Mouse (Mus musculus): ENCODE data around the gene Med27. TPM values are rescaled to one million over a fixed set of nuclear protein-coding genes. Genes with fewer than 3 reads are reported as not detected.

The Med27 gene
- polyA plus RNA-seq, 1 experiment from 2014 or later, result 53.8 TPM

GRCm38 (mm10) chr2:29422126-29422840 lies 75.7 kb downstream of the Med27 start:
- H3K4me1 ChIP-seq, result peaks cover 43% of the 10 kb centered on the region
- H3K36me3 ChIP-seq, result no peaks in the 10 kb centered on the region
- H3K27me3 ChIP-seq (ENCODE audit: insufficient read depth, poor library complexity, severe bottlenecking), result no peaks in the 10 kb centered on the region
- WGBS, result 62% methylated on average over 10 of the region's 10 CpGs
- H3K4me3 ChIP-seq, result no peak overlapping the region
- DNase-seq (ENCODE audit: low spot score), result no peak
- H3K27ac ChIP-seq, result no peak overlapping the region
- no peaks in the 10 kb centered on the region for H3K9me3 ChIP-seq

GRCm38 (mm10) chr2:29423059-29423458 lies 76.4 kb downstream of the Med27 start:
- 69% methylated on average over 3 of the region's 3 CpGs for WGBS
- Histone ChIP-seq H3K9me3 (no peaks in the 10 kb centered on the region), H3K27ac (no peak overlapping the region), H3K4me3 (no peak overlapping the region), H3K27me3 (ENCODE audit: insufficient read depth, poor library complexity, severe bottlenecking) (no peaks in the 10 kb centered on the region), H3K4me1 (peaks cover 43% of the 10 kb centered on the region), H3K36me3 (no peaks in the 10 kb centered on the region)
- no peak for DNase-seq (ENCODE audit: low spot score)

GRCm38 (mm10) chr2:29425386-29425785 lies 78.8 kb downstream of the Med27 start:
- no peaks in the 10 kb centered on the region for H3K27me3 ChIP-seq (ENCODE audit: insufficient read depth, poor library complexity, severe bottlenecking)
- no peak for DNase-seq (ENCODE audit: low spot score)
- peaks cover 28% of the 10 kb centered on the region for H3K4me1 ChIP-seq
- H3K27ac ChIP-seq, result no peak overlapping the region
- WGBS, result 85% methylated on average over 2 of the region's 2 CpGs
- no peaks in the 10 kb centered on the region for H3K36me3 ChIP-seq
- no peak overlapping the region for H3K4me3 ChIP-seq
- no peaks in the 10 kb centered on the region for H3K9me3 ChIP-seq

GRCm38 (mm10) chr2:29426684-29427083 lies 80.1 kb downstream of the Med27 start:
- 68% methylated on average over 3 of the region's 3 CpGs for WGBS

DNA sequence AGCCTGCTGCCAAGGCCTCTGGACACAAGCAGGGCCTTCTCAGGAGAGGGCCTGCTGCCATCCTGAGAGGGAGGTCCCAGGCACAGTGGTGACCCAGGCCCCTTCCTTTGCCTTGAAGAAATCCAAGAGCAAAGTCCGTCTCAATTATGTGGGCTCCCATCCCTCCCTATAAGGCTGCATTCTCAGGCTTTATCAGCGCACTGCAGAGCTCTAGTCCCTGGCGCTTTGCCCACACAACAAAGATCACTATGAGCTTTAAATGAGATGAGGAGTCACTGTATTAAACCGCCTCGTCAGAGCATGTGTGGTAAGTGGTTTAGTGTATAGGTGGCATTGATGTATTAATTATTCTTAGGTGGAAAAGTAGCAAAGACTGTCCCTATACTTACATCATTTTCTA lies 85.9 kb downstream of the Med27 start:
- 69% methylated on average over 5 of the region's 5 CpGs for WGBS
- no peaks in the 10 kb centered on the region for H3K9me3 ChIP-seq
- no peaks in the 10 kb centered on the region for H3K27me3 ChIP-seq (ENCODE audit: insufficient read depth, poor library complexity, severe bottlenecking)
- no peak overlapping the region for H3K27ac ChIP-seq
- H3K4me3 ChIP-seq, result no peak overlapping the region
- no peaks in the 10 kb centered on the region for H3K36me3 ChIP-seq
- H3K4me1 ChIP-seq, result peaks cover 20% of the 10 kb centered on the region; the same call in 1 of the 2 replicates
- no peak for DNase-seq (ENCODE audit: low spot score)

More at GRCm38 (mm10) chr2:29426684-29427083, 80.1 kb downstream of the Med27 start:
- no peak overlapping the region for H3K27ac ChIP-seq
- no peak overlapping the region for H3K4me3 ChIP-seq
- no peaks in the 10 kb centered on the region for H3K27me3 ChIP-seq (ENCODE audit: insufficient read depth, poor library complexity, severe bottlenecking)
- H3K36me3 ChIP-seq, result no peaks in the 10 kb centered on the region
- H3K4me1 ChIP-seq, result peaks cover 26% of the 10 kb centered on the region
- no peaks in the 10 kb centered on the region for H3K9me3 ChIP-seq
- DNase-seq (ENCODE audit: low spot score), result no peak

DNA sequence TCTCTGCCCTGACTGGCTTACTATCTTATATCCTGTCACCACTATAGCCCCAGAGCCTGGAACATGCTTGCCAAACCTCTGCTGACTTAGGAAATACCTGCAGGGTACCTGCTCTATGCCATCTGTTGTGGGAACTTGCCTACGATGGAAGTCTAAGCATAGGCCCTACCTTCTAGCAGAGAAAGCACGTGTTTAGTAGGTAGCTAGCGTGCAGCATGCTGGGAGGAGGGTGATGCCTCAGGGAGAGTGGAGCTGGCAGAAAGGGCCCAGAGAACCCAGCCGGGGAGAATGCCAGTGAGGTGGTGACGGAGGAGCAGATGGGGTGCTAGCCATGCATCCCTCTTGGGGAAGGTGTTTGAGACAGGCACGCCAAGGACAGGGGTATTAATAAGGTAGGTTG lies 89.8 kb downstream of the Med27 start:
- Histone ChIP-seq H3K4me3 (no peak overlapping the region), H3K36me3 (no peaks in the 10 kb centered on the region), H3K9me3 (no peaks in the 10 kb centered on the region), H3K27ac (no peak overlapping the region), H3K4me1 (peaks cover 44% of the 10 kb centered on the region), H3K27me3 (ENCODE audit: insufficient read depth, poor library complexity, severe bottlenecking) (no peaks in the 10 kb centered on the region)
- DNase-seq (ENCODE audit: low spot score), result no peak
- WGBS, result 86% methylated on average over 6 of the region's 6 CpGs

DNA sequence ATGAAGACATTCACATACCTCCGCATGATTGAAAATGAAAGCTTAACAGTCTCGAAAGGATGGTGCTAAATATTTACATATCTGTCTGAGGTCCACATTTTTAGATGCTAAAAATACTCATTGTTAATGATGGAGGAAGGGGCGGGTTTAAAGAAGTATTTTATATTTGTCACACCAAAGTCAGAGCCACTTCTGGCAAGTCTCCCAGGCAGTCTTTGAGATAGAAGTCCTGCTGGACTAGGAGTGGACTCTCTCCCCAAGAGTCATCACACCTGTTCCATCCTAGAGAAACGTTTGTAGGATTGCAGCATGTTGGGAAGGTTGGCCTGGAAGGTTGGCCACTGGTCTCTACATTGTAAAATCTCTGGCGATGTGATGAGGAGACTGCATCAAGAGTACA lies 90.5 kb downstream of the Med27 start:
- WGBS, result 80% methylated on average over 5 of the region's 5 CpGs
- Histone ChIP-seq H3K9me3 (no peaks in the 10 kb centered on the region), H3K27me3 (ENCODE audit: insufficient read depth, poor library complexity, severe bottlenecking) (no peaks in the 10 kb centered on the region), H3K36me3 (no peaks in the 10 kb centered on the region), H3K4me3 (no peak overlapping the region), H3K27ac (no peak overlapping the region), H3K4me1 (peaks cover 40% of the 10 kb centered on the region)
- DNase-seq (ENCODE audit: low spot score), result no peak

DNA sequence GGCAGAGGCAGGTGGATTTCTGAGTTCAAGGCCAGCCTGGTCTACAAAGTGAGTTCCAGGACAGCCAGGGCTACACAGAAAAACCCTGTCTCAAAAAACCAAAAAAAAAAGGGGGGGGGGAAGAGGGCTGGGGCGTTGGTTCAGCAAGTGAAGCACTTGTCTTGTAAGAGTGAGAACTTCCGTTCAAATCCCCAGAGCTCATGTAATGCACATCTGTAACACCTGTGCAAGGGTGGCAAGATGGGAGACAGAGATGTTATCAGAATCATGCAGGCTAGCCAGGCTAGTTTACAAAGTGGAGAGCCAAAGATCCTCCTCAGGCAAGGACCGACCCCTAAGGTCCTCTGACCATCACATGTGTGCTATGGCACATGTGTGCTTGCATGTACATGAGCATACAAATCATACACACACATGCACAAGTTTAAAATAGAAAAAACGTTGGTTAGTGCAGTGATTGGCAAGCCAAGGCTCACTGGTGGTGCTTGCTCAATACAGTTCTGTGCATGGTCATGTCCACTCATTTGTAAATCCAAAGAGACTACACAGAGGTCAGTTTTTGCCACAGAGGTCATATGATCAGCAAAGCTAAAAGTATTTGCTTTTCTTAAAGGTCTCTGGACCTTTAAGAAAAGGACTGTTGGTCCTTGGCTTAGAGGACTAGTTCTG lies 91.4 kb downstream of the Med27 start:
- H3K27ac ChIP-seq, result no peak overlapping the region
- DNase-seq (ENCODE audit: low spot score), result no peak
- H3K9me3 ChIP-seq, result no peaks in the 10 kb centered on the region
- no peaks in the 10 kb centered on the region for H3K36me3 ChIP-seq
- H3K27me3 ChIP-seq (ENCODE audit: insufficient read depth, poor library complexity, severe bottlenecking), result no peaks in the 10 kb centered on the region
- WGBS, result 85% methylated on average over 4 of the region's 4 CpGs
- peaks cover 36% of the 10 kb centered on the region for H3K4me1 ChIP-seq
- H3K4me3 ChIP-seq, result no peak overlapping the region

GRCm38 (mm10) chr2:29438530-29438862 lies 91.9 kb downstream of the Med27 start:
- H3K4me3 ChIP-seq, result no peak overlapping the region
- no peaks in the 10 kb centered on the region for H3K36me3 ChIP-seq
- no peak overlapping the region for H3K27ac ChIP-seq
- H3K9me3 ChIP-seq, result no peaks in the 10 kb centered on the region
- H3K4me1 ChIP-seq, result peaks cover 39% of the 10 kb centered on the region
- H3K27me3 ChIP-seq (ENCODE audit: insufficient read depth, poor library complexity, severe bottlenecking), result no peaks in the 10 kb centered on the region
- 65% methylated on average over 5 of the region's 5 CpGs for WGBS
- no peak for DNase-seq (ENCODE audit: low spot score)

- Histone ChIP-seq H3K4me3 (no peak overlapping the region), H3K36me3 (no peaks in the 10 kb centered on the region), H3K27me3 (ENCODE audit: insufficient read depth, poor library complexity, severe bottlenecking) (no peaks in the 10 kb centered on the region), H3K27ac (no peak overlapping the region), H3K9me3 (no peaks in the 10 kb centered on the region), H3K4me1 (peaks cover 41% of the 10 kb centered on the region)
- no peak for DNase-seq (ENCODE audit: low spot score)
- WGBS, result 58% methylated on average over 1 of the region's 1 CpGs
Observed at GRCm38 (mm10) chr2:29438986-29439385, 92.4 kb downstream of the Med27 start.

GRCm38 (mm10) chr2:29439396-29439795 lies 92.8 kb downstream of the Med27 start:
- DNase-seq (ENCODE audit: low spot score), result no peak
- no peaks in the 10 kb centered on the region for H3K36me3 ChIP-seq
- WGBS, result 75% methylated on average over 7 of the region's 7 CpGs
- H3K27ac ChIP-seq, result no peak overlapping the region
- no peak overlapping the region for H3K4me3 ChIP-seq
- H3K4me1 ChIP-seq, result peaks cover 42% of the 10 kb centered on the region
- H3K9me3 ChIP-seq, result no peaks in the 10 kb centered on the region
- H3K27me3 ChIP-seq (ENCODE audit: insufficient read depth, poor library complexity, severe bottlenecking), result no peaks in the 10 kb centered on the region

- no peak overlapping the region for H3K4me3 ChIP-seq
- DNase-seq (ENCODE audit: low spot score), result no peak
- WGBS, result 58% methylated on average over 7 of the region's 7 CpGs
- H3K36me3 ChIP-seq, result no peaks in the 10 kb centered on the region
- no peak overlapping the region for H3K27ac ChIP-seq
- no peaks in the 10 kb centered on the region for H3K27me3 ChIP-seq (ENCODE audit: insufficient read depth, poor library complexity, severe bottlenecking)
- H3K4me1 ChIP-seq, result peaks cover 46% of the 10 kb centered on the region
- H3K9me3 ChIP-seq, result no peaks in the 10 kb centered on the region
Observed at GRCm38 (mm10) chr2:29439857-29440502, 93.4 kb downstream of the Med27 start.

- no peak overlapping the region for H3K27ac ChIP-seq
- no peaks in the 10 kb centered on the region for H3K9me3 ChIP-seq
- H3K4me1 ChIP-seq, result peaks cover 45% of the 10 kb centered on the region
- no peak overlapping the region for H3K4me3 ChIP-seq
- no peaks in the 10 kb centered on the region for H3K27me3 ChIP-seq (ENCODE audit: insufficient read depth, poor library complexity, severe bottlenecking)
- no peak for DNase-seq (ENCODE audit: low spot score)
- H3K36me3 ChIP-seq, result no peaks in the 10 kb centered on the region
Observed at GRCm38 (mm10) chr2:29442275-29442674, 95.7 kb downstream of the Med27 start.
